Mouse (Mus musculus) left cerebral cortex, adult 18-20 months (tissue): ENCODE data around the gene Prdm16. TPM values are rescaled to one million over a fixed set of nuclear protein-coding genes. Genes with fewer than 3 reads are reported as not detected.
A peak's percentile ranks its signal among the peaks of the same experiment; 100 is the strongest.

ENCODE experiments used
- DNase-seq, 2 experiments: peaks; one replicate each; pipeline ENCODE4 v3.0.0; 2021 to 2022; ENCODE audit warnings: low spot score in 2 of 2, mixed read lengths in 1 of 2
- total RNA-seq, 2 experiments: library from RNA; stranded (reverse); gene quantifications; 2 replicates each; pipeline ENCODE4 v1.2.3; 2021

Prdm16 gene
- total RNA-seq, 2 experiments from 2014 or later = 8.3 to 8.8 TPM

DNA sequence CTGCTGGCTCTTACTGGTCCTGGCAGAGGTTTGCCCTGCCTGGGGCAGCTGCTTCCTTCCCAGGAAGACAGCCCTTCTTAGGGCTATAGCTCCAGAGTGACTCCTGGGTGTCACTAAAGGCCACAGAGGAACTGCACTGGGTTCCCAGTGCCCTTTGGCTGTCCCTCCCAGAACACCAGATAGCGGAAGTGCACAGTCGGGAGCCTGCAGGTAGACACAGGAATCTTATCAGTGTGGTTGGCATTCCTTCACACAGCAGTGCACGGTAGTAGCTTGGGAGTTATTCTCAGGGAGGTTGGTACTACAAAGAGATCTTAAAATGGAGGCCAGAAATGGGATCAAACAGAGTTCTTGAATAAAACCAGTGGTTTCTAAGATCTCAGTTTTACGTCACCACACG, 278.3 kb downstream of the Prdm16 start:
- DNase-seq = no peak

DNA sequence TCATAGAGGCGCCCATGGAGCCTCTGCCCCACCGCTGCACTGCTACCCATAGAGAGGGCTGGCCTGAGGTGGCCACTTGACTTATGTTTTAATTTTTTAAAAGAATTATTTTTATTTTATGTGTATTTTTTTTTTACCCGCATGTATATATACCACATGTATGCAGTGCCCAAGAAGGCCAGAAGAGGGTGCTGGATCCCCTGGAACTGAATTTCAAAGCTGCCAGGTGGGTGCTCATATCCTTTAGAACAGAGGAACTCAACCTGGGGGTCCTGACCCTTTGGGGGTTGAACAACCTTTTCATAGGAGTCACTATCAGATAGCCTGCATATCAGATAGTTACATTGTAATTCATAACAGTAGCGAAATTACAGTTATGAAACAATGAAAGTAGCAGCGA, 281.3 kb downstream of the Prdm16 start:
- DNase-seq = no peak

DNA sequence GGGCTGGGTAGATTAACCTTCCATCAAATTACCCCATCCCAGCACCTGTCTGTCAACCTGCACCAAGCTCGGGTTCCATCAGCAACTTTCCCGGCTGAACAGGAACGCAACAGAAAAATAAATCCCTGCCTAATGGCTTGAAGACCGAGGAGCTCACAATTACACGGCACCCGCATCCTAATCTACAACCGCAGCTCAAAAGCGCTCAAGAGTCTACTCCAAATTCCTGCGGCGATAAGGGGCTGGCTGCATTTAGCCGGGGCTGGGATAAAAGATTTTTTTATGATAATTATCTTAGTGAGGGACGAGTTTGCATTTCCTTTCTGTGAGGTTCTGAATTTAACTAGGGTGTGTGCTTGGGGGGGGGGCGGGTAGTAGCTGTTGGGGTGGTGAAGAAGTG, 284.4 kb downstream of the Prdm16 start:
- DNase-seq = no peak

DNA sequence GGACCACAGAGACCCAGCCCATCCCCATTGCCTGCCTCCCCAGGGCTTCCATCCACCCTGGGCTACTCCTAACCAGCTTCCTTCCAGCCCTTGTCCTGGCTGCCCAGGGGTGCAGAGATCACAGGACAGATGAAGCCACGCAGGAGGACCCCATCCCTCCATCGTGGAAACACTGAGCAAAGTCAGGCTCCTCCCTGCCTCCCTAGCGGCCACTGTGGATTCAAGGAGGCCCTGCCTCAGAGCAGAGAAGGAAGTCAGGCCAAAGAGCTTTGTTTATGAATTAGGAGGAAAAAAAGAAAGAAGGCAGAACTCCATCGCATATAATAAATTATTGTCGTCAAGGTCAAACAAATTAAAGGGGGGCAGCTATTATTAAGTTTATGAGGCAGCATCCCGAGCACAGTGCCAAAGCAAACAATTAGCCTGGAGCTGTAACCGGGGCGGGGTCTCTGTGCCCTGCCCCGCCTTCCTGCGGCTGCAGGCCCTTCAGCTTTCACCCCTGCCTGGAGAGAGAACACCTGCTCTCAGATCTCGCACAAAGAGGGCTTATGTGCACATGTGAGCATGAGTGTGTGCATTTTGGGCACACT, 288.4 kb downstream of the Prdm16 start:
- no peak for DNase-seq

DNA sequence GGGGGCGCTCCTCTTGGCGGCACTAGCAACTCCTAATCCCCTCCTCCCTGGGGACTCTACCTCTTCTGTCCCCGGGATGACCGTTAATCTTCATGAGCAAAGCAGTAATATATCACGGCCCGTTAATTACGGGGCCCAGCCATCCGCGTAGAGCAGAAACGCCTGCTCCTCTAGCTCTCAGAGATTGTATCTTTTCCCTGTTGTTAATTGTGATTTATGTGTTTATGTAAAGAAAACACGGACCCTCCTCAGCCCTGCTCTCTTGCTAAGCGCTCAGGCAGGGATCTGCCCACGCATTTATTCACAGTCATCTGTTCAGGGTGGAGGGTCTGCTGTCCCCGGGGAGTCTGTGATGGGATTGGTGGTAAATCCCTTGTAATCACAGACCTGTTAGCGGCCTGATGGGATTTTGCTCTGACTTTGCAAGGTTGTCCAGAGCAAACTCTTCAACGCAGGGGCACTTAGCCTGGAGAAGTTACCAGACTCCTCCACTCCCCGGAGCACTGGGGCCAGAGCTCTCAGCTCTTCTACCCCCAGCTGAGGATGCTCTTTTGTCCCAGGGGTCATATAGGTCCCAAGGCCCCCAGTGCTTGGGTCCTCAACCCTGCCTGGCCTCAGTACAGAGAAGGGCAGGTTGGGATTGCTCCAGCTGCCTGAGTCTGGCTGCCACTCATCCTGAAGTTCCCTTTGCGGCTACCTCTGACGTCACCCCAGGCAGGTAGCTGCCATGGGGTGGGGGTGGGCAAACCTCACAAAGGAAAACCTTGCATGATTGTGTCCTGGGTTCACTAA, 289.7 kb downstream of the Prdm16 start:
- no peak for DNase-seq

DNA sequence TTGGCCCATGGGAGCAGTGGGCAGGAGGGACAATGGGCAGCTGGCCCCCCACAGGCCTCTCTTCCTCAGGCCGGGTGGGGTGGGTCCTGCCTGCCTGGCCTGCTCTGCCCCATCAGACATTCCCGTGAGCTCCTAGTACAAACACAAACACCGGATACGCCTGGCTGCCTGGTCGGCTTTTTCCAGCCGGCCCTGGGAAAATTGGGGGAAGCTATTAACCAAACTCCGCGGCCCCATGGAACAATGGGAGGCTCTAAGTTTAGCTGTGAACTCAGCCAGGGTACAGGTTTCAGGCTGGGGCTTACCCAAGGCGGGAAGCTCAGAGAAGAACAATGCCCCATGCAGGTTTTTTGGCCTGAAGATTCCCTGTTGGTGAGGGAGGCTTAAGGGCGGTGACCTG, 300.0 kb downstream of the Prdm16 start:
- DNase-seq = no peak

DNA sequence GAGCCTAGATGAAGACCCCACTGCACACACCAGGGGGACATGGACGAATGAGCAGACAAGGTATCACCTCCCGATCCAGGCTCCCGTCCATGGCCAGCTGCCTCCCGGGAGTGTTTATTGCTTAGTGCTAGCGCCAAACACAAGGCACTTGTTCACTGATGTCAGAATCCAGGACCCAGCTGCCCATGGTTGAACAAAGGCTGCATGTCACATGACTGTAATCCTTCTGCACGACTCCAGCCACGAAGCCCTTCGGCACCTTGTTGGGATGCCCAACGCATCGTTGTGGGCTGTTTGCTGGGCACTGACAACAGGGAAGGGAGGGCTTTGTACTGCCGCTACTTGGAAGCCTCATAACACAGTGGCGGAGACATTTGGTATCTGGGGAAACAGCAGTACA, 300.9 kb downstream of the Prdm16 start, which contains the start of gene B230104I21Rik:
Gene B230104I21Rik (plus strand): TSS at position 367 of the 400 bp plus-strand sequence.
- DNase-seq = peak in 1 of 2 experiments; percentile 20

DNA sequence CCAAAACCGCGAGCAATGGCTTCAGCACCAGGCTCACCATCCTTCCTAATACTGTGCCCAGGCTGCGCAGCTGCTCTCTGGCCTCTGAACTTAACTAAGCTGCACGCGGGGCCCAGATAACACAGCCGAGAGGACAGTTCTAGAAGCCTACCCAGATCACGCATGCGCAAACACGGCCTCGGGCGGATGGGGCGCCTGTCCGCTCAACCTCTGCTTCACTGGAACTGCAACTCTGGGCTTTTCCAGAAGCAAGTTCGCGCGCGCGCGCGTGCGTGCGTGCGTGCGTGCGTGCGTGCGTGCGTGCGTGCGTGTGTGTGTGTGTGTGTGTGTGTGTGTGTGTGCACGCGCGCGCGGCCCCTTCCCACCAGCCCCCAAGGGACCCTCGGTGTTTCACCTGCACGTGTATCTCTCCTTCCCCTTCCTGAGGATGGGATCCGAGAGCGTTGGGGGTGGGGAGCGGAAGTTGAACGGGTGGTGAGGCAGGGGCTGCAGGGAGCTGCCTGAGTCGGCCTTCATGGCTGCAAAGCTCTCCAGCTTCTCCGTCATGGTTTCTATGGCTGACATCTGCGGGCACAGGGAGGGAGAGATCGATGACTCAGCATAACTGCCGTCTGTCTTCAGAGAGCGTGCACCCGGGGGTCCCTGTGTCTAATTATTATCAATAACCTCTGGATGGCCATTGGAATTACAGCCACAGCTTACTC, 301.8 kb downstream of the Prdm16 start:
- DNase-seq = no peak

DNA sequence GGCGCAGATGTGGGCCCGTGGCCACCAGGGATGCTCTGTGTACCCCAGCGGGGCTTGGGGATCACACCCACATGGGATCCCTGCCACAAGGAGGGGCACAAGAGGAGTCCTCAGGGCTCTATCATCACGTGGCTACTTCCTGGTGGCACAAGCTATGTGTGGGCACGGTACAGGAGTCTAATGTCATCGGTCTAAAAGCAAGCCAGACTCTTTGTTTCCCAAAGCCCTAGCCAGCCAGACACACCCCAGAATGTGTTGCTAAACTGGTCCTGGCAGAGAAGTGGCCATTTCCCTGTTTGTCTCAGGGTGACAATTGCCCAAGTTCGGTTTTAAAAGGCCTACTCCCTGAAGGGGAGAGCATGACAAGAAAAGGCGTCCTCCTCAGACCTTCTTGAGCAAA, 303.4 kb downstream of the Prdm16 start:
- no peak for DNase-seq

DNA sequence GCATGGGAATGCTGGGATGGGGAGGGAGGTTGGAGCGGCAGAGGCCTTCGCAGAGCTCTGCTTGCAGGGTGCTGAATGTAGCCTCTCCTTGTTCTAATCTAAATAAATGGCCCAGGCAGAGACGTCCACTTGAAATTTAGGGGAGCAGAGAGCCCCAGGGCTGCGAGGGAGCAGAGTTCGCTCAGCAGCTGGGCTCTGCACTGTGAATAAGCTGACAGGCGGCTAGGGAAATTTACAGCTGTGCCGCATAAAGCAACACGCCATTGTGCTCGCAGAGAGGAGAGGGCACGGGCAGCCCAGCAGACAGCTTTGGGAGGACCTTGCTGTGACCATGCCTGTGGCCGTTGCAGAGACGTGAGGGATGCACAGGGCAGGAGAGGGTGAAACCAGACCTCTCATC, 305.4 kb downstream of the Prdm16 start:
- no peak for DNase-seq

DNA sequence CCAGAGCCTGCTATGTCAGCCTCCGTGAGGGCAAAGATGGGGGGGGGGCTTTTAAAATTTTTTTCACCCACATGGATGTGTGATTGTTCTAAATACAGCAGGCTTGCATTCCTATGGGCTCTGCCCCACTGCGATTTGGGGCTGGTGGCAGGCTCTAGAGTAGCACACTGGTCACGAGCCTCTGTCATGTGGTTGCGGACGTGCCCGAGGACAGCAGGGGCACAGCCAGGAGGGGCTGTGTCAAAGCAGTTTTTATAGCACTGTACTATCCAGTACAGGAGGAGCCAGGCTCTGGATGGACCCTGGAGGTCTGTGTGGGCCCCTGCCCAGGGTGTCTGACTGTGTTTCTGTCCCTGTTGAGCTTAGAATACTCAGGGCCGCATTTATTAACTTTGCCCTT, 306.7 kb downstream of the Prdm16 start:
- DNase-seq = no peak

DNA sequence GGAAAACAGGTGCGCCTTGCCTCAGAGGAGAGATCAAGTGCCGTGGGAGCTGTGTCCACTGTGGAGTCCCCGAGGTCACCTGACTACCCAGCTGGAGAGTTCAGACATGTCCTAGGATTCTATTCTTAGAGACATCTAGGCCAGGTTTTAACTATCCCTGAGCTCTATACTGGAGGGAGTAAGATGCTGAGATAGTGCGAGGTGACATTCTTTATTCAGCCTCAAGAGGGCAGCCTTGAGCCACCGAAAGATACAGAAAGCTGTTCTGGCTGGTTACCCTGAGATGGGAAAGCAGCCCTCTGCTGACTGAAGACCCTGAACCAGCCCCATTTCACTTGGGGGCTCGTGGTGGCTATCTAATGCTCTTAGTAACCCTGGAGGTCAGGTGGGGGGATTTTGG, 307.8 kb downstream of the Prdm16 start:
- peak; percentile 78 to 81 for DNase-seq

DNA sequence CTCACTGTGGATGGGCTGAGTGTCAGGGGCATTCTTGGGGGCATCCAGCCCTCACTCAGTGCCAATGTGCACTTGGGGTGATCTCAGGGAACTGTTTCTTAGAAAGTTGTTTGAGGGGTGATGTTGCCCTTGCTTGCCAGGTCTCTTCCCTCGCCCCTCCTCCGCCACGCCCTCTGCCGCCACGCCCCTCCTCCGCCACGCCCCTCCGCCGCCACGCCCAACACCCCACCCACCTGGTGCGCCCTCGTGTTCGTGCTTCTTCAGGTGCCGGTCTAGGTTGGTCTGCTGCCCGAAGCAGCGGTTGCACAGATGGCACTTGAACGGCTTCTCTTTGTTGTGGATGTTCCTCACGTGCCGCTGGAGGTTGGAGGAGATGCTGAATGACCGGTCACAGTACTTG, 308.2 kb downstream of the Prdm16 start:
- no peak for DNase-seq

DNA sequence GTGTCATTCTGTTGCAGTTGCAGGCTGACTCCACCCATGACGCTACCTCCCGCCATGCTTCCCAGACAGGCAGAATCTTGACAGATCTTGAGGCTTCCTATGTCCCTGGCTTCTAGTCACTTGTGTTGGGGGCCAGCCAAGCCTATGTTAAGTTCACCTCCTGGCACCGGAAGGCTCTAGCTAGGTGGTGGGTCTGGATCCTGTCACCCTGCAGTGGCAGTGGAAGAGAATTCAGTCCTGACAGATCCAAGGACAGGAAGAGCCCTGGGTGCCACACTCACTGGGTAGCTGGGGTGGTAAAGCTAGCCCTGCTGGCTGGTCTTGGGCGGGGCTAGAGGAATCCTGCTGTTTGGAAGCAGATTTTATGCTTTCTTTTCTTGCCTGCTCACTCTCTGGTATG, 311.3 kb downstream of the Prdm16 start:
- no peak for DNase-seq

DNA sequence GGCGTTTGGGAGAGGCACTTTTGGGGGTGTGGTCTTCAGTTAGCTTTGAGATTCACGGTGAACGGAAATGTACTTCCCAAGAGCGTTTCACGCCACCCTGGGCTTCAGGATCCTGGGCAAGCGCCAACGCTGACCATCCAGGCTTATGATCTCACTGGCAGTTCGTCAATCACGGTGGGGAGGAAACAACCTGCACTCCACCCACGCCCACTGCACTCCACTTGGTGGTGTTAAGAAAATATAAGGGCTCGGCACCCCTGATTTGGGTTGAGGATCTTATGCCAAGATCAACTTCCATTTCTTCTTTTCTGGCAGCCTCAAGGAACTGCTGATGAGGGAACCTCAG, 323.1 kb downstream of the Prdm16 start:
- DNase-seq = no peak

DNA sequence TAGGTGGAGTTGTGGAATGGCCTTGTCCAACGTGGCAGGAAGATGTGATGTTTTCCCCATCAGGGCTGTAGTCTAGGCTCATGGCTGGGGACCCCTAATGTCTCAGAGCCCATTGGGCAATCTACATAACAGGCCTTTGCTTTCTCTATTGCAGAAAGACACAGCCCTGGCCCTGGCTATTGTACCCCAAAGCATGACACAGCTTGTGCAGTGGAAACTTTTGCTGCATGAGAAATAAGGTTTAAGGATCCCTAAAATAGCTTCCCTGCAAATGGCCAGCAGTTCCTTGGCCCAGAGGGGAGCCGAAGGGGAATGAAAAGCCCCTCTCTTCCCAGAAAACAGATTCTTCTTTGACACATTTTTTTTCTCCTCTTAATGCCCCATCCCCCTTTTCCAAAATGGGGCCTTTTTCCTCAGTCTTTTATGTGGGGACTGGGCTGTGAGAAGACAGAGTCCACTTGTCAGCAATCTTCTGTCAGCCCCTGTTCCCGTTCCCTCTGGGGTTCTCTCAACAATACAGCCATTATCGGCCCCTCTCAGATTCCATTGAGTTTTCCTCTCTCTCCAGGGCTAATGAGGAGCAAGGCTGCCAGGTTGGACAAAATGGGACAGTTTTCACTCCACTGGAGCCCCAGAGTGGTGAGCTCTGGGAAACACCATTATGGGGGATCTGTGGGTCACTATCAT, 323.6 kb downstream of the Prdm16 start:
- no peak for DNase-seq

DNA sequence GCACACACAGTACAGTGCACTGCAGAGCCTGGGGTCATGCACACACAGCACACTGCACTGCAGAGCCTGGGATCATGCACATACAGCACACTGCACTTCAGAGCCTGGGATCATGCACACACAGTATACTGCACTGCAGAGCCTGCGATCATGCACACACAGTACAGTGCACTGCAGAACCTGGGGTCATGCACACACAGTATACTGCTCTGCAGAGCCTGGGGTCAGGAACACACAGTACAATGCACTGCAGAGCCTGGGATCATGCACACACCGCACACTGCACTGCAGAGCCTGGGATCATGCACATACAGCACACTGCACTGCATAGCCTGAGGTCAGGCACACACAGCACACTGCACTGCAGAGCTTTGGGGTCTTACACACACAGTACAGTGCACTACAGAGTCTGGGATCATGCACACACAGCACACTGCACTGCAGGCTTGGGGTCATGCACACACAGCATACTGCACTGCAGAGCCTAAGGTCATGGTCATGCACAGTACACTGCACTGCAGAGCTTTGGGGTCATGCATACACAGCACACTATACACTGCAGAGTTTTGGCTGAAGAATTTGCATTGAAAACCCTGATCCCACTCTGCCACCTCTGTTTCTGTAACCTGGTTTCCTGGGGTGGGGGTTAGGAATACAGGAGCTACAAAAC, 324.4 kb downstream of the Prdm16 start:
- no peak for DNase-seq

DNA sequence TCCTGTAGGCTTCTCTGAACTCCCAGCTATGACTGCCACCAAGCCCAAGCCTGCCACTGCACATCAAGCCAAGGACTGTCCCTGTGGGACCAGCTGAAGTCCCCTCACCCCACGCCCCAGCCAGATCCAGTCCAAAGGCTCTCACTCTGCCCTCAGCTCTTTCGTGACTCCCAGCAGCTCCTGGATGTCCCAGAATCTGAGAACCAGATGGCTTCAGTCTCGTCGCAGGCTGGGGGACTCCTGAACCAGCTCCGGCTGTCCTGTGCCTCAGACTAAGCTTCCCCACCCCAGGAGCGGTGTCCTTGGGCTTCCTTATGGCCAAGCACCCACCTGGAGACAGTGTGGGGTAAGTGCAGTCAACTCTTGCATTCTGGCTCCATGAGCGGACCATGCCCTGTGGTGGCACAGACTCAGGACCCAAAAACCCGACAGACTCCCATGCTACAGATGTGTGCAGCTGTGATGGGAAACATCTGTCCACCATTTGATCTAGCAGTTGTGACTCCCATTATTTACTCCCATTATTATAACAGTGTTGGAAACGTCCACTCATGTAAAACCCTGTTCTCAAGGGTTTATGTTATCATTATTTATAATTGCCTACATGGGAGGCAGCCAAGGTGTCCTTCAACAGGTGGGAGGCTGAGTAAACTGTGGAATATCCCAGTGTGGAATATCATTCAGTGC, 326.0 kb downstream of the Prdm16 start:
- DNase-seq = no peak

DNA sequence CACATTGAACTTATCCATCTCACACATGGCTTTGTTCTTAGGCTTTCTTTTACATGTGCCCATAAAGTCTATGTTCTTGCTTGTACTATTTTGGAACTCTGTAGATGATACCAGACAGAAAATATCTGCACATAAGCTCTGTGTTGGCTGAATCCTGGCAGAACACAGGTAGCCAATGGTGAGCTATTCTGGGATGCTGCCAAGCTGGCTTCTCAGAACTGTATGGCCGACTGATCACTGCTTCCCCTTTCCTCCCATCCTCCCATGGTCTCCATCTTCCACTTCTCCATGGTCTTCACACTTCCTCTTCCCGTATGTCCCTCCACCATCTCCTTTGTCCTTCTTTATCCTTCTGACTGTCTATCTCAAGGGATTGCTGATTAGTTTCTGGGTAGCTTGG, 327.5 kb downstream of the Prdm16 start:
- DNase-seq = no peak

DNA sequence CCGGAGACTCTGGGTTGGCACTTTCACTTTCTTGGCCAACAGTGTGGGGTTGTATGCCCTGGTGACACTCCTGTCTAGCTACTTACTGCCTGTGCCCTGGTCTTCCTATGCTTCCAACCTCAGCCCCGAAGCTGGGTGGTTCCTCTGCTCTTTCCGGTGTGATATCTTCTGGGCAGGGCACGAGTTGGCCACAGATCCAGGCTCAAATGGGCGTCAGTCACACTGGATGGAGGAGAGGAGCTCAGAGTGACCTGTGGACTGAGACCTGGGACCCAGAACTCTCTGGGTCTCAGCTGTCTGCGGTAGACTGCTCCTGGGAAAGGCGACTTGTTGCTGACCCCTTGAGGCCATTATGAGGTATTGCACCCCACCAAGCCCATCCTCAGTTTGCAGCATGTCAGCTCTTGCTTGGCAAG, 335.2 kb downstream of the Prdm16 start, which contains the start of gene Arhgef16:
Gene Arhgef16 (minus strand): TSS at position 211 of the 416 bp plus-strand sequence.
- peak; percentile 37 to 40 for DNase-seq
